Mouse (Mus musculus) layer of hippocampus, adult 2 months (tissue): Measurements from ENCODE around the gene Gm6358. TPM values are rescaled to one million over a fixed set of nuclear protein-coding genes. Genes with fewer than 3 reads are reported as not detected.
"Not testable (repeated sequence)": the region's sequence is repeated elsewhere in the genome, so short reads cannot be mapped to it uniquely, and the experiment has no call there.

Experiments used
- DNase-seq, 2 experiments: peaks; one replicate each; pipeline ENCODE4 v3.0.0; 2022; ENCODE audit warnings: low spot score in 2 of 2
- H3K27ac ChIP-seq: fragments of 200-600 bp; 2 replicates; pipeline ENCODE4 v1.8.1; 2022
- H3K4me3 ChIP-seq: fragments of 200-600 bp; 2 replicates; pipeline ENCODE4 v1.8.1; 2022; ENCODE audit warnings: mild to moderate bottlenecking
- CTCF ChIP-seq: fragments of 200-600 bp; conservative IDR thresholded peaks from 2 replicates; pipeline ENCODE4 v1.8.1; 2022; ENCODE audit warnings: antibody characterized with exemption, mild to moderate bottlenecking, moderate library complexity
- long read RNA-seq, 2 experiments: library from polyadenylated mRNA; stranded (forward); transcript quantifications; one replicate each; pipeline ENCODE4 v2.0.0; 2021; ENCODE audit warnings: borderline mapping rate in 2 of 2
- total RNA-seq, 2 experiments: library from RNA; stranded (reverse); gene quantifications; 2 replicates each; pipeline ENCODE4 v1.2.3; 2021

The Gm6358 gene
- total RNA-seq: not detected
- long read RNA-seq, experiment 1: 0 reads
- long read RNA-seq, experiment 2: 0 reads

DNA sequence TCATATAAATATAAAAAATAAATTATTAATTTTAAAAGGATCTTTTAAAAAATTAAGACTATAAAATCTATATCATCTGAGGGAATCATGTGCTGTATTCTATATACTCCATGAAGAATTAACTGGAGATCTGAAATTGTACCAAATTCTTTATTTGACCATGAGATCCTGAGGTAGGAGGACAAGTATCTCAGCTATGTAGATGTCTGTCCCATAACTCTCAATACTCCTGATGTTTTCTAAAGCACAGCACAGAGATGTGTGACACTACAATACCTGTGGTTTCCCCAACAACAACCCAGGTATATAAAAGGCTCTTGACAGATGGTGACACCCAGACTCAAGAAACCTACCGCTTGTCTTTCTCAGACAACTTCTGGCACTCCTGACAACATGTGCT, at the start of gene Gm6358:
Gm6358 (plus strand) TSS at position 301 of the 400 bp plus-strand sequence.
- no peak for DNase-seq
- TF ChIP-seq CTCF: no peak
- Histone ChIP-seq H3K27ac (no peak within 1 kb of the TSS), H3K4me3 (no peak within 1 kb of the TSS)

GRCm38 (mm10) chr16:89150786-89151185, 10.1 kb downstream of the Gm6358 start, which contains the start of gene Gm10061:
Gene Gm10061, plus strand, starts transcription at chr16:89151086.
- no peak for TF ChIP-seq CTCF

GRCm38 (mm10) chr16:89157652-89158051, 17.0 kb downstream of the Gm6358 start, which contains the start of gene Gm9789:
Gene Gm9789, plus strand, starts transcription at chr16:89157952.
- no peak for TF ChIP-seq CTCF
- no peak within 1 kb of the TSS for H3K27ac ChIP-seq
- DNase-seq: no peak
- no peak within 1 kb of the TSS for H3K4me3 ChIP-seq

More at GRCm38 (mm10) chr16:89150786-89151185, 10.1 kb downstream of the Gm6358 start, which contains the start of gene Gm10061:
- DNase-seq: no peak
- no peak within 1 kb of the TSS for H3K27ac ChIP-seq
- no peak within 1 kb of the TSS for H3K4me3 ChIP-seq

GRCm38 (mm10) chr16:89169190-89169589, 28.5 kb downstream of the Gm6358 start, which contains the start of gene Gm7735:
Gene Gm7735, plus strand, starts transcription at chr16:89169490.
- DNase-seq, H3K27ac ChIP-seq, H3K4me3 ChIP-seq: not testable (repeated sequence)

DNA sequence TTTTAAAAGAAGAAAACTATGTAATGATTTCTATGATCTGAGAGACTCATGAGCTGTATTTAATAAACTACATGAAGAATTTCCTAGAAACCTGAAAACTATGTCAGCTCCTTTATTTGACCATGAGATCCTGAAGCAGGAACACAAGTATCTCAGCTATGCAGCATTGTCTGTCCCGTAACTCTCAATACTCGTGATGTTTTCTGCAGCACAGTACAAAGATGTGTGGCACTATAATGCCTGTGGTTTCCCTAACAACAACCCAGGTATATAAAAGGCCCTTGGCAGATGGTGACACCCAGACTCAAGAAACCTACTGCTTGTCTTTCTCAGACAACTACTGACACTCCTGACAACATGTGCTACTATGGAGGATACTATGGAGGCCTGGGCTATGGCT, 33.8 kb downstream of the Gm6358 start, which contains the start of gene 1110057P08Rik:
1110057P08Rik (plus strand) TSS at position 301 of the 400 bp plus-strand sequence.
- TF ChIP-seq CTCF: no peak
- no peak for DNase-seq
- H3K4me3 ChIP-seq: no peak within 1 kb of the TSS
- no peak within 1 kb of the TSS for H3K27ac ChIP-seq

DNA sequence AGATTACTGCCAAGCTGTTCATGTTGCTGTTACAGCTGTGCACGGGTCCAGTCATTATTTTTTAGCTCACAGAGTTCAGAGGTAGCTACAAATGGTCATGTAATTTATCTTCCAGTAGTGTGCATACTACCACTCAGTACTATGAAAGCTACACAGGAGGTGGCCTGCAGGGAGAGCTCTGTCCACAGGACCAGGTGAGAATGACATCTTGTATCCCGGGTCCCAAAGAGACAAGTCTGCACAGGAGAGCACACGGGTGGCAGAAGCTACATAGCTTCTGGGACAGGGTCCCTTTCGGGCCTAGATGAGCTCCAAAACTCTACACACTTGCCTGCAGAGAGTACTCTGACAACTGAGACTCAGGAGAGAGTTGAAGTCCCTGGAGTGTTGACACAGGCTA, 48.0 kb downstream of the Gm6358 start:
- DNase-seq: no peak
- Histone ChIP-seq H3K27ac (no peak overlapping the region), H3K4me3 (no peak overlapping the region)
- TF ChIP-seq CTCF: no peak

Other genes starting within 250 kb of the Gm6358 start
- gene Krtap19-5, start 244.4 kb upstream of the Gm6358 start, total RNA-seq: not detected
- gene Krtap19-9b, start 208.6 kb upstream of the Gm6358 start, total RNA-seq: not detected
- gene Krtap16-3, start 178.0 kb upstream of the Gm6358 start, total RNA-seq: not detected
- not detected for gene Krtap22-2, start 130.1 kb upstream of the Gm6358 start, total RNA-seq
- not detected for gene Gm10229, start 125.6 kb upstream of the Gm6358 start, total RNA-seq
- not detected for gene Krtap6-1, start 109.2 kb upstream of the Gm6358 start, total RNA-seq
- not detected for gene Gm10228, start 99.4 kb upstream of the Gm6358 start, total RNA-seq
- gene Krtap6-5, start 93.0 kb upstream of the Gm6358 start, total RNA-seq: not detected
- not detected for gene 1110025L11Rik, start 76.8 kb upstream of the Gm6358 start, total RNA-seq
- not detected for gene Krtap6-3, start 56.8 kb upstream of the Gm6358 start, total RNA-seq
- not detected for gene Gm10061, start 10.2 kb downstream of the Gm6358 start, total RNA-seq
- not detected for gene Gm9789, start 17.1 kb downstream of the Gm6358 start, total RNA-seq
- not detected for gene Gm7735, start 28.6 kb downstream of the Gm6358 start, total RNA-seq
- gene 1110057P08Rik, start 33.9 kb downstream of the Gm6358 start, total RNA-seq: not detected
- not detected for gene Krtap20-2, start 65.0 kb downstream of the Gm6358 start, total RNA-seq